Mouse (Mus musculus): Measurements from ENCODE around the gene Alk.
A peak's percentile ranks its signal among the peaks of the same experiment; 100 is the strongest.

The Alk gene

DNA sequence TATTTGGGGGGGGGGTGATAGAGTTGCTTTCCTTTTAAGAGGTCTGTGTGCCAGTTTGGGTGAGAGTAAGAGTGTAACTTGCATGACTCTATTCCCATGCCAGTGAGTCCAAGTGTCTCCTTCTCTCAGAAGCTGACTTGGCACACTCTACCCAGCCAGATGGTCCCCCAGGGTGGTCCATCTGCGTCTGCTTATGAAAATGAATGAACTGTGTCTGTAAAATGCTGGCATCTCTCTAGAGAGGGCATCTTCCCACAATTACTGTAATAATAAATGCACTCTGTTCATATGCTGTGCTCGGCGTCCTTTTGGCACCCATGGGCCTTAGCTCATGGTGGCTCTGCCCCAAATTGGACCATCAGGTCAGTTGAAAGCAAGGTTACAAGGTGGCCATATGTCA, 589.2 kb downstream of the Alk start:
- DNase-seq = peak; percentile 93 to 95

DNA sequence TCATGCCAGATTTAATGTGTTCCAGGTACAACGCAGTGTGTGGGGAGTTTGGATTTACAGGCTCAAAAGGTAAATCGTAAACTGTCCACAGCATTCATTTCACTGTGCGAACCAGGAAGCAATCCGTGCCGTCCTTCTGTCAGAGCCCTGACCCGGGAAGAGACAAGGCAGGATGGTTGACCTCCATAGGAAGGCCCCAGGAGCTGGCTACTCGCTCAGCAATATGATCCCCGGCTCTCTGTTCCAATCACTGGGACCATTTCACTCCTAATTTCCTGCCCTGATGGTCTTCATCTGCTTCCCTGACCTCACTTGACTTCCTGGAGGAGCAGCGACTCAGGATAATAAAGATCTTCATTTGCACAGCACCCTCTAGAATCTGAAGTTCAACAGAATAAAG, 591.7 kb downstream of the Alk start:
- DNase-seq = no peak

DNA sequence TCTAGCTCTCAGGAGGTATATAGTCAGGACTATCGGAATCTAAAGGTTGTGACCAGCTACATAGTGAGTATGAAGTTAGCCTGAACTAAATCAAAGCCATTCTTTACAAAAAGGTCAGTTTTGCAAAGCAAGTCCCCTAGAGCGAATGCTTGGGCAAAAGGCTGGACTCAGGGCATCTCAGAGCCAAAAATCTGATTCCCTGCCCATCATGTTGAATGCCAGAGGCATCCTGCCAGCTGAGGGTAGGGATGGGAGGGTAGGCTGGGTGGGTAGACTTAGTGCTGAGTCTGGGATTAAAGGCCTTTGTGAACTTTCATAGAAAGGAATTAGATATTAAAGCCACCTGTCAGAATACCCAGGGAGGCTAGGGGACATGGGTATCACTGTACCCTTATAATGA, 594.6 kb downstream of the Alk start:
- no peak for DNase-seq

DNA sequence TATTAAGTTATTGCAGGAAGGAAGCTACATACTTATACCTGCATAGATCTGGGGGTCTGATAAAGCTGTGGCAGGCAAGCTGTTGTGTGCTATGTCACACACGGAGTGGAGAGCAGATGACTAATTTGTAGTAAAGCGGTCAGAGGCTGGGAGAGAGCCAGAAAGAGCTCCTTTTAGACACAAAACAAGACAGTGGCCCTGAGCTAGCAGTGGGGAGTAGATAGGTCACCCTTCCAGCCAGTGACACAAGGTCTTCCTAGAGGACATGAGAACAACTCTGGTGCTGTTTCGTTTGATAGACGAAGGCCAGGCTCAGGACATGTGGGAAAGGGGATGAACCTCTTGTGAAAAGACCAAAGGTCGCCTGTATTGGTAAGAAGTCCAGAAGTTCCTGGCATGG, 596.0 kb downstream of the Alk start:
- DNase-seq = no peak

DNA sequence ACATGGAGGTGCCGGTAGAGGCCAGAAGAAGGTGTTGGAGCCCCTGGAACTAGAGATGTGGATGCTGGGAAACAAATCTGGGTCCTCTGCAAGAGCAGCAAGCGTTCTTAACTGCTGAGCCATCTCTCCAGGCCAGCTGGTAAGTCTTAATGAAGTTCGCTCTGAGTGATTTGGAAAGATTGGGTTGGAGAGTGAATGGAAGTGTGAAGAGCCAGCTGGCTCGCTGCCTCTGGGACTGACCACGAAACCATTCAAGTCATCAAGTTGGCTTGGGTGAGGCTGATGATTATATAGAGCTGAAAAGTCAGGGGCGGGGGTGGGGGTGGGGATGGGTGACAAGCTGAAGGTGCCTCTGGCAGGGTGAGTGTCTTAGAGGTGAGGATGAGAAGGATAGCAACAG, 599.1 kb downstream of the Alk start:
- no peak for DNase-seq

DNA sequence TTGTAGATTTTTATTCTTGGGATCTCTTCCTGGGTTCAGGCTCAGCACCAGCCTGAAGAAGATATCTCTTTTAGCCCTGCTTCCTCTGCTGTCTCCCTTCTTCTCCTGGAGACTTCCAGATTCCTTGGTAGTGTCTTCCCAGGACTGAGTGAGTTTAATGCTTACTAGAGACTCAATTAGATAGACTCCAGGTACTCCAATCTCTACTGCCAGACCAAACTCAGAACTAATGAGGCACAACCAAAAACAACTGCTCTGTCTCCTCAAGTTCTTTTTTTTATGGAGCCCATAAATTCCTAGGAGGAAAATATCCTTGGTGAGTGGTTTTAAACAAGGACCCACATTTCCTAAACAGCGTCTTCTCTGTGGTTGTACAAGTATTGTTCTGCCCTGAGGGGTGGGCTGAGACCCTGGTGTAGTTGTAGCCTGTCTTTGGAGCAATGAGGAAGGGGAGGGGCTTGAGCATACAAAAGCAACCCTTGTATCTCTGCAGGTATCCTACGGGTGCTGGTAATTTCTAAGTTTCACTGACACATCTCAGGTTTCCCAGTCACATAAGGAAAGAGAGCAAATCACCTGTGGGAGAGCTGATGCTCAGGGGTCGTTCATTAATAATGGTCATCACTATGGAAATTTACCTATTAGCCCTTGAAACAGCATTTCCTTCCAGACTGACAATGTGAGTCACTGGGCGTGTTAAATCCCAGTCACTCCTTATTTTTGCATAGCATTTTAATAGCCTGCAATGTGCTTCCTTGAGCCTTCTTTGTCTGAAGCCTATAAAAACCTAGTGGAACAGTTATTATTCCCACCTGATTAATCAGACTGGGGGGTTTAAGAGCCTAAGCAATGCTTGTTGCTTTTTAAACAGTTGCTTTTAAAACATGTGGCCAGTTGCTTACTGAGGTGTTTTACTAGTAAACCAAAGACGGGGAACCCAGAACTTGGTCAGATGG, 604.6 kb downstream of the Alk start:
- no peak for DNase-seq

DNA sequence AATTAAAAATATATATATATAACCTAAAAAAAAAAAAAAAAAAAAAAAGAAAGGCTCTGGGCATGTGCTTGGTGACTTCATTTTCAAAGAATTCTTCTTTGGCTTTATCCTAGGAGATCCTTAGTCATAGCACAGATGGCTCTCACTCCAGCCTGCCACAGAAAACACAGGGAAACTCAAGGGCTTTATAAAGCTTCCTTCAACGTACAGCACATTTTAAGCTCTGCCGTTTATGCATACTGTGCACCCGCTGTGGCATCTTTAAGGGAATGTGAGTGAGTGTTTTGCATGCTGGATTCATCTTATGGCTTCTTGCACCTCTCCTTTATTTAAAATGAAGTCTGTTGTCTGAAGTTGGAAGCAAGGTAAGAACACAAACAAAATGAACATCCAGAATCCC, 606.7 kb downstream of the Alk start:
- DNase-seq = no peak

DNA sequence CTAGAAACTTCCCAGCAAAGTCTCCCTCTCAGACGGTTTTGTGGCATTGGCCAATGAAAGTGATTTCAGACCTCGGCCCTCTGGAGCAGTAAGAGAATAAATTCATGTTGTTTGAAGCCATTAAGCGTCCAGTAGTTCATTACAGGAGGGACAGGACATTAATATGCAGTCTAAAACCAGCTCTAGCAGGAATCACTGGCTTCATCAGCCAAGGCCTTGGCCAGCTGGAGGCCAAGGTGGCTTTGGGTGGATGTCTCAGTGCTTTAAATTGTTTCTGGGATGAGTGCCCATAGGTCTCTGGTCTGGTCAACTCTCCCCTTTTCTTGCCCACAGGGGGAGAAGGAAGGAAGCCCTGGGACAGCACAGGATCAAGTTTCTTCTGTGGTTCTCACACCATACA, 608.9 kb downstream of the Alk start:
- no peak for DNase-seq

DNA sequence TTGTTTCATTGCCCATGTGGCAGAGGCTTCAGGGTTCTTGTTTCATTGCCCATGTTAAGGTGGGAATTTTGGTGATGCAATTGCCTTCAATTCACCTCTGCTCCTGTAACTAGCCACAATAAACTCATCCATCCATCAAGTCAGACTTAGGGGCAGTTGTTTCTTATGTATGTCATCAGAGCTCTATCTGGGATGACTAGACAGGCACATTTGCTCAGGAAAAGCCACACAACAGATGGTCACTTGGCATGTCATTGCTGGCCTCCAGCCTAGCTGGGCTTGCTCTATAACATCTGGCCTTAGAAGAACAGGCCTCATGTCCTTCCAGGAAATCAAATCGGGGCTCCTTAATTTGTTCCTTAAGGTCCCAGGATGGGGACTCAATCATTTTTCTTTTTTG, 610.3 kb downstream of the Alk start:
- no peak for DNase-seq

DNA sequence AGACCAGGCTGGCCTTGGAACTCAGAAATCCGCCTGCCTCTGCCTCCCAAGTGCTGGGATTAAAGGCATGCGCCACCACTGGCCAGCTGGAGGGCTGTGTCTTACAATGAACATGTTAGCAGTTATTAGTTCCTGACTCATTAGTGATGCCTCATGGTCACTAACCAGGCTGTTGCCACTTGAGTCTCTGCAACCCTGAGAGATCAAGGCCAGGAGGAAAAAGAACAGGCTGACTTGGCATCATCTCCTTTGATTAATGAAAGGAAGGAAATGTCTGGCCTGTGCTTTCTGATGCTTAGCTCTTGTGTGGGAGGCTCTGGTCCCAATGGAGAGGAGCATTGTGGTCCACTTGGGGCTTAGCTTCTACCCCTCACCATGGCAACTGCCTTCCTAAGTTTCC, 611.4 kb downstream of the Alk start:
- DNase-seq = no peak

DNA sequence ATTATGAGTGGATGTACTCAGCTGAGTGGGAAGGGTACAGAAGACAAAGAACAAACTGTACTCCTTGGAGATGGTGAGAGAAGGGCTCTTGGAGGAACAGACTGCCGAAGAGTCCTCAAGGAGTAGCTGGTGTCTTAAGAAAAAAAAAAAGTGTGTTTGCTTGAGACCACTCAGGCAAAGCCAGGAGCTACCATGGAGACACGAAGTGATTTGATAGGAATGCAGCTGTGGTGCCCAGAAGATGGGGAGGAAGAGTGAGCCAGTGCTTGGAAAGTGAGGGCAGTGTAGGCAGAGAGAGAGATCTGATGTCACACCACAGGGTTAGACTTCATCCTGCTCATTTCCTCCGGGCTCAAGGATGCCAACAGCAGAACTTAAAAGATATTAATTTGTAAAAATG, 613.2 kb downstream of the Alk start:
- DNase-seq = no peak

DNA sequence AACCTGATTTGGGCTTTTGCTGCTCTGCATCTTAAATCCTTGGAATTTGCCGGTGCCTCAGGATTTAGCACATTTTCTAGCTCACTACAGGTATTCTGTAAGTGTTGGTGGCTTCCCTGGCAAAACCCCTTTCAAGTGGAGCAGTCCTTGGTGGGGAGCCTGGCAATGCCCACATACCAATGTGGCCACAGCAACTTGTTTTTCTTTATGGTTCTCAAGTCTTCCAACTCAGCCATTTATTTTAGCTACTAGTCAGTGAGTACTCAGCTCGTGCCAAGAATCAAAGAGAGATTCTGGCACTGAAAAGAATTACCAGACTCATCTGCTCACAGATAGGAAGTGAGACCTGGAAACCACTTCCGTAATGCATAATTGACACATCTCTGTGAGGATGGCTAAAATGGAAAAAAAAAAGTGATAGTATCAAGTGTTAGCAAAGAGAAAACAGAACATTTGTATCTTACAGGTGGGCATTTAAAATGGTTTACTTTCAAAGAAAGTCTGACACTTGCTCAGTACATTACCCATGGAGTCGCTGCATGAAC, 614.2 kb downstream of the Alk start:
- no peak for DNase-seq

DNA sequence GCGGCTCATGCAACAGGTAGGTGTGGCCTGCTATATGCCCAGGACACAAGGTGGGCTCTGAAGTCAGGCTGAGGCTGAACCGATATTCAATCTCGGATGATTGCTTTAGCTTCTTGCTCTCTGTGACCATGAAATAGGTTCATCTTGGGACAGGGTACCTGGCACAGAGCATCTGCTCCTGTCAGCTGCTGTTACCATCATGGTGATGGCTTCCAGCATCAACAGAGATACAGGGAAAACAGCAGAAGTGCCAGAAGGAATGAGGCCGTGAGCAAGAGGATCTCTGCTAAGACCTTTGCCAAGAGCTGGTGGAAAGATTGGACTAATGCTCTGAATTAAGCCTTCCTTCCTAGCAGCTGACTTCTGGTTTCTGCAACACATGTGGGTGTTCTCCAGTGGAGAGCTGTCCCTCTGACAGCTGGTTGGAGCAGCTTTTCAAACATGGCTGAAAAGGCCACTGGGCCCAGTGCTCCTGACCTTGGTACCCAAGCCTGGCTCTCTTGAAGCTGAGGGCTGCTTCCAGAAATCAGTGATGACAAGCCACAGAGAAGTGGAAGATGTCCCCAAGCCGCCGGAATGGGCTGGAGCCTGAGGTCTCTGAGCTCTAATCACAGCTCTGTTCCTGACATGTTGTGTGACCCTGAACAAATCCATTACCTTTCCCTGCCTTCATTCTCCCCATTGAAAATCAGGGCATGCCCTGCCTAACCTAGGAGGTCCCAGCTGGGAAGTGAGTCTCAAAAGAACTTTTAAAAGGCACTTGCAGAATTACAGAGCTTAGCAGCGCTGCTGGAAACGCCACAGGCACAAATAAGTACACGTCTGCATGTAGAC, 615.5 kb downstream of the Alk start:
- no peak for DNase-seq

DNA sequence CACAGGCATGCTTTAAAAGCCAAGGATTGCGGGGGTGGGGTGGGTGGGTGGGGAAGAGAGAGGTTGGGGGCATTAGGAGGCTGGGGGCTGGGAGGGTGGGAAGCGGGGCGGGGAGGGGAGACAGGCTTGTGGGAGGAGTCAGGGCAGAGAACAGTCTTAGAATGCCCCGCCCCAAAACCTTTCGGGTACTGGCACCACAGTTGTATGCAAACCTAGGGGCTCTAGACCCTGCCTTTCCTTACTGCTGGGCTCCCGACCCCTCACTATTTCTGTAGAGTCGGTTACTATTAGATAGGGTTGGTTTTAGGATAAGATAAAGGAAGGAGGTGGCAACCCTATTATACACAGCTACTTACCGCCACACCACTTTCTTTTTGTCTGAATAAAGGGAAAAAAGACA, 617.4 kb downstream of the Alk start:
- DNase-seq = no peak

DNA sequence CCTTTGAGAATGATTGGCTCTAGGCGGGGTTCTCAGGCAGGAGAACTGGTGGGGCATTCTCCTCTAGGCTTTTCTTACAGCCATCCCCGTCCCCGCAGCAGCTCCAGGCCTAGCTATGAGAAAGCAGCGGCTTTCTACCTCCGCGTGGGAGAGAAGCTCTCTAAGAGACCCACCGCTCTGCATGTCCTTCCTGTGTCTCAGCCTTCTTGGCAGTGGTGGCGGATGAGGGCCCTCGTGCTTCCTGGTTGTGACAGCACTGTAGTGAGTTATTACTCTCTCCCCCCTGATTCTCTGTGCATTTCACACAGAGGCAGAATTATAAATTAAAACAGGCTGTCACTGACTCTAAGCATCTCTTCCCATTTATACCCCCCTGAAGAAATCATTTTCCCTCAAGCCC, 618.0 kb downstream of the Alk start:
- DNase-seq = no peak

DNA sequence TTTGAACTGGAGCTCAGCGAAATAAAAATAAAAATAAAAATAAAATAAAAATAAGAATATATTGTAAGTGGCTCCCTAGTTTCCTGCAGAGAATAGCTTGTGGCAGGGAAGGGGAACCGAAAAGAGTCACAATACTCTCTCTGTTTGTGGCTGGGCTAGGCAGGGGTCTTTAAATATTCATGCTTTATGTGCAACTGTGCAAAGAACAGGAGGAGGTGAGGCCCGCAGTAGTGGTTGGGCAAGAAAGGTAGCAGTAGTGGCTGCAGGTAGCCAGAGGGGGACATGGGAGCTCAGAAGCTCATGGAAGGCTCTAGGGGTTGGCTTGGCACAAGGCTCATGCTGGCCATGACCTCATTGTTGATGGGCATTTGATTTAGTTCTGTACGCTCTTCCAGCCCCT, 623.2 kb downstream of the Alk start:
- DNase-seq = no peak

DNA sequence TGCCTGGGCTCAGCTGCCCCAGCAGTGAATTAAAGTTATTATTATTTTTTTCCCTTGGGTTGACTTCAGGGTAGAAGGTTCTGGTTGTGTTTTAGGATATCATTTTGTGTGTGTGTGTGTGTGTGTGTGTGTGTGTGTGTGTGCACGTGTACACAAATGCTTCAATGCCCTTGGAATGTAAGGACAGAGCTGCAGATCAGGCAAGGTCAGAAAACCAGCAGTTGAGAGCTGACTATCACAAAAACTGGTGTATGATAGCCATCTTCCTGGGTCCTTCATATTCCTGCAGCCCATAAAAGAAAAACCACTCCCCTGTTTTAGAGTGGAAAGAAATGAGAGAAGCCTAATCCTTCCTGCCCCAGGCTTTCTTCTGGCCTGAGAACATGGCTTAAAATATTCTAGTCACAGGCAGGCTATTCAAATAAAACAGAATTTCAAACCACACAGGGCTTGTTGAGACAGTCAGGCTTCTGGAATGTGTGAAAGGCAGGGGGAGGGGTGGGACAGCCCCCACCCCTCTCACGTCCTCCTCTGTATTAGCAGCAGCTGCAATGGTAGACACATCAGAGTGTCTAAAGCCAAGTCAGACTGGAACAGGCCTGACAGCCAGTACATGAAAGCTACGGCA, 623.8 kb downstream of the Alk start:
- no peak for DNase-seq

DNA sequence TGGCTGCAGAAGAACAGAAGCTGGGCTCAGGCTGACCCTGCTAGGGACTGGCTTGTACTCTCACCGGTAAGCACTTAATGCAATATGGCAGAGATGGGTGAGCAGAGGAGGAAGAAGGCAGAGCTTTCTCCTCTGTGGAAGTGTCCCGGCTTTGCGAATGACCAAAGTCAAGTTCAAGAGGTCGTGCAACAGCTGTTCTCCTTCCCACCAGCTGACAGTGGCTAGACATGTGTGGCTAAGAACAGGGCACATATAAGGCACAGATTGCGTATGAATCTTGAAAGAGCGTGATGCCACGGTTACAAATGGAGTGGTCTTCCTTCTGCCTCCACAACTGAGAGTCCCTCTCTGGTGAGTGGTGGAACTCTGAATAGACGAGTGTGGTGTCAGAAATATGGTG, 625.3 kb downstream of the Alk start:
- no peak for DNase-seq

DNA sequence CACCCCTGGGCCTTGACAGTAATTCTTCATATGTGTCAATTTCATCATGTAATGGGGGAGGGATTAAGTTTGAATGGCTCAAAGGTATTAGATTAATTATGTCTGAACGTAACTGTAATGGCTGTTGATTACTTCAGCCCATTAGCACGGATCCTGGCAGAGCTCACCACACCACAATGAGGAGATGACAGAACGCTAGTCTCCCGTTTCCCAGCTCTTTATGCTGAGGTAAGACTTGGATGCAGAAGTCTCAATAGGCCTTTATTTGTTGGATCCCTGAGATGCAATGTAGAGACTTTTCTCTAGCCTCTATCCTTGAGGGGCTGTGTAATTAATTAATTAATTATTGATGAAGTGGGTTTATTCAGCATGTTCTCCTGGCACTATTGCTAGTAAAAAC, 627.8 kb downstream of the Alk start:
- DNase-seq = no peak

DNA sequence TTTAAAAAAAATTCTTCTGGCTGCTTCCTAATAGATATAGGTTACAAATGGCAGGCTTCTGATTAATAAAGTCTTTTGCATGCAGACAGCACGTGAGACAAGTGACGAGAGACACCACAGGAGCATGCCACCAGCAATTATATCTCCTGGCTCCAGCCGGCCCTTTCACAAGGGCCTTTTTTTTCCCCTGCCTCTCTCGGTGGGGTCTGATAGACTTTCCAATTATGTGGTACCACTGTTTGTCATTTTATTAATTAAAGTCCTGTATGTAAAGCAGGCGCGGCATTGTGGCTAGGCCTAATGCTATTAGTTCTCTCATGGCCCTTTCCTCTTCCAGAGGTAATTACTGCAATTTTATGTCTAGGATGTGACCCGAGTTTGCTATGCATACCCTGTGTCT, 630.7 kb downstream of the Alk start:
- DNase-seq = no peak

DNA sequence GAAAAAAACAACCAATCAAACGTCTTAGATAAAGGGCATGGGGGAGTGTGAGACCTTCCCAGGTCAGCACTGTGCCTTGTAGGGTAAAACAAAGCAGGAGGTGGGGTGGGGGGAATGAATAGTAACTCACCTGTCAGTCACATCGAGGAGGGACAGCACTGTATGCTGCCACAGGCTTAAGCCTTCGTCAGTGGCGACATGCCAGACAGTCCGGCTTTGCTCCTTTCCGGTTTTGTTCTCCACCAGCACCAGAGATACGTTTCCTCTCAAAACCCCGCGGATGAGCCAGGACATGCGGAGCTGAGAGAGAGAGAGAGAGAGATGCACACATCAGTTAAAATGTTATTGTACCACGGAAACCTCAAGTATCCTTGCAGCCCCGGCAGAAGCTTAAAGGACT, 637.1 kb downstream of the Alk start:
- DNase-seq = no peak

DNA sequence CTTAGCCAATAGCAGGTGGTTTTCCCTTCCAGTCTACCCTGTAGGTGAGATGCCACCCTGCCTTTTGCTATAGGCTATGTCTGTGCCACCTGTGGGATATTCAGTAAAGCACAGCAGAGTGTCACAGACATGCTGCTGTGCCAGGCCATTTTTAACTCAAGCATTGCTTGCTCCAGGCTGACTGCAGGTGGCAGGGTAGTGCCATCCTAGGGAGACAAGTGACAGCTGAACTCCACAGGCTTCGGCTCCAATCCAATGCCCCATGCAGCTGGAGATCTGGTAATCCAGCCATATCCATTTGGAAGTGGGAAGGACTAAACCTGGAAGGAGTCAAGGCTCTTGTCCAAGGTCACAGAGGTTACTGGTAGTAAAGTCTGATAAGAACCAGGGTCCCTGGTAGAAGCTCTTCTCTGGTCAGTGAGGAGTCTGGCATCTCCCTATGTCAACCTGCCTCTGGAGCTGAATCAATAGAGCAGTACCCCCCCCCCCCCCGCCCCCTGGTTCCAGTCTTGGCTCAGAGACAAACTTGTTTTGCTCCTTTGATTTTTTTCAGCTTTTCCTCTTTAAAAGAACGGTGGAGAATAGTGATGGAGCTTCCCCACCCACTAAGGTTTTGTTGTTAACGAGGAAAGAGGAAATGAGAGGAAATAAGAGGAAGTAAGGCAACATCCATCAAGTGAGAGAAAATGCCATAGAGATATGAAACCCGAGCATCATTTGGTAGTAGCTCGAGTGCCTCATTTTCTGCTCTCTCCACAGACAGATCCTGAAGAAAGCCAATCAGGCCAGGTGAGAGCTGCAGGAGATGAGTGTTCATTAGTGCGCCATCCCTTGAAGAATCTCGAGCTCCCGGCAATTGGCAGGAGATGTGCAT, 638.5 kb downstream of the Alk start:
- peak; percentile 80 to 81 for DNase-seq

Measured in cerebellum, postnatal 36 days (tissue).